Mouse (Mus musculus): ENCODE data around the gene Tmem200b. TPM values are rescaled to one million over a fixed set of nuclear protein-coding genes. Genes with fewer than 3 reads are reported as not detected.

The Tmem200b gene
- total and polyA plus RNA-seq, 3 experiments, result not detected

DNA sequence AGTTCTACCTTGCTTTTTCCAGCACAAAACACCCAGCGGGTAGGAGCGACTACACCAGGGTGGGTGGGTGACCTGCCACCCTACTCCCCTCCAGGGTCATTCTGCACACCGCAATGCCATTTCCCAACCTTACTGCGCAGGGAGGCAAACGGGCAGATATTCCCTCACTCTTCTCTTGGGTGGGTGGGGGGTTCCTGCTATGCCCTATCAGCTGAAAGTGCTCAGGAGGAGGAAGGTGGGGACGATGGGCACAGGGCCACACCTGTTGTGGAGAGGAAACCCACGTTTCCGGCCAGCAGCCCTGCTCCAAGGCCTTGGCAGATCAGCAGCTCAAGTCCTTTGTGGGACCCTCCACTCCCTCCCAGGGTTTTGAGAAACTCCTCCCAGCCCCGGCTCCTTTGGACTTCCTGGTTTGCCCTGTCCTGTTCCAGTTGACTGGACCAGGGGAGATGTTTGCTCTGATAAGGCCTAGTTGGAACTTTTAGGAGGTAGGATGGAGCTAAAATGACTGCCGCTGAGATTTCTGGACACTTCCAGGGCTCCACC lies 4.5 kb upstream of the Tmem200b start:
- no peak for DNase-seq (ENCODE audit: low read depth, low spot score)
- Histone ChIP-seq H3K4me1 (ENCODE audit: control insufficient read depth in 1 of 2, insufficient read depth in 2 of 2, low read length in 2 of 2) (no peaks in the 10 kb centered on the region), H3K79me2 (ENCODE audit: control insufficient read depth, insufficient read depth, low read length, poor library complexity) (no peaks in the 10 kb centered on the region), H3K27me3 (ENCODE audit: control insufficient read depth in 1 of 2, insufficient read depth in 2 of 2, low read length in 2 of 2) (no peaks in the 10 kb centered on the region), H3K36me3 (ENCODE audit: control insufficient read depth in 1 of 2, insufficient read depth in 2 of 2, low read length in 2 of 2) (no peaks in the 10 kb centered on the region), H3K27ac (ENCODE audit: control insufficient read depth, low read depth, low read length) (no peak overlapping the region), H3K9me3 (replicated peaks; ENCODE audit: insufficient read depth, low read length) (no peaks in the 10 kb centered on the region), H3K4me3 (ENCODE audit: control insufficient read depth in 1 of 2, insufficient read depth in 1 of 2, low read depth in 2 of 2, low read length in 2 of 2) (no peak overlapping the region), H3K9ac (ENCODE audit: control insufficient read depth, low read depth, low read length, poor library complexity, severe bottlenecking) (no peak overlapping the region)
- TF ChIP-seq ELF1 (IDR thresholded peaks at IDR 0.05; ENCODE audit: low read depth, low read length), result no peak
- TF ChIP-seq MYC (IDR thresholded peaks at IDR 0.05; ENCODE audit: low read depth, low read length), result no peak
- no peak for TF ChIP-seq KAT2A (conservative IDR thresholded peaks at IDR 0.05; ENCODE audit: low read depth, low read length)
- no peak for TF ChIP-seq MAFK (IDR thresholded peaks at IDR 0.05; ENCODE audit: borderline replicate concordance, low read depth, low read length)
- TF ChIP-seq EP300 (IDR thresholded peaks at IDR 0.05; ENCODE audit: low read depth in 1 of 2, low read length in 2 of 2), result no peak
- no peak for TF ChIP-seq SMC3 (IDR thresholded peaks at IDR 0.05; ENCODE audit: low read depth, low read length)
- TF ChIP-seq USF1 (IDR thresholded peaks at IDR 0.05; ENCODE audit: low read depth, low read length), result no peak
- TF ChIP-seq CTCF (IDR thresholded peaks at IDR 0.05 in 2 of 3, conservative IDR thresholded peaks at IDR 0.05 in 1 of 3; ENCODE audit: control insufficient read depth in 1 of 3, insufficient read depth in 1 of 3, low read depth in 2 of 3, low read length in 3 of 3, poor library complexity in 1 of 3, severe bottlenecking in 1 of 3), result no peak
- TF ChIP-seq NELFE (IDR thresholded peaks at IDR 0.05; ENCODE audit: low read depth, low read length), result no peak
- no peak for TF ChIP-seq ZC3H11A (IDR thresholded peaks at IDR 0.05; ENCODE audit: low read depth, low read length)
- TF ChIP-seq UBTF (IDR thresholded peaks at IDR 0.05; ENCODE audit: borderline replicate concordance, insufficient read depth, low read depth, low read length), result no peak
- TF ChIP-seq TAL1 (IDR thresholded peaks at IDR 0.05; ENCODE audit: low read length), result no peak
- no peak for TF ChIP-seq MXI1 (IDR thresholded peaks at IDR 0.05; ENCODE audit: low read depth, low read length)
- TF ChIP-seq MYB (IDR thresholded peaks at IDR 0.05; ENCODE audit: low read depth, low read length), result no peak

DNA sequence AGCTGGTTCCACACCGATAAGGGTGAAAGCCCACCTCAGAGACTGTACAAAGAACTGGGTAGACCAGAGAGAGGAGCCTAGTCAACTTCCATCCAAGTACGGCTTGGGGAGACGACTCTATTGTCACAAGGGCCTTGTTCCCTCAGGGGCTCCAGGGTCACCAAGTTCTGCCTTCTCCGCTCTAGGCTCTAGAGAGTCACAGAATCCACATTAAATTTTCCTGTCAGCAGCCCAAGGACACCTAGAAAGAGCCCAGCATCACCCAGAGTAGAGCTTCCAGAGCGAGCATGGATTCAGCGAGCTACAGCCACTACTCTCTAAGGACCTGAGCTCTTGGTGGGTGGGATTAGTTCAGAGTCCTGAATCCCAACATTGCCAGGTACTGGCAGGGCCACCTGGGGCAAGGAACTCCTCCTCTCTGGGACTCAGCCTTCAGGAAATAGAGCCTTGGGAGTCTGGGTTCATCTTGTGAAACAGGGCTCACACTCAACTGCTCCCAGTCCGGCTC lies 3.5 kb upstream of the Tmem200b start:
- no peaks in the 10 kb centered on the region for H3K79me2 ChIP-seq (ENCODE audit: control insufficient read depth, insufficient read depth, low read length, poor library complexity)
- no peak for DNase-seq (ENCODE audit: low read depth, low spot score)
- no peak for TF ChIP-seq UBTF (IDR thresholded peaks at IDR 0.05; ENCODE audit: borderline replicate concordance, insufficient read depth, low read depth, low read length)
- TF ChIP-seq HCFC1 (IDR thresholded peaks at IDR 0.05; ENCODE audit: low read depth, low read length), result no peak
- no peak for TF ChIP-seq NELFE (IDR thresholded peaks at IDR 0.05; ENCODE audit: low read depth, low read length)
- TF ChIP-seq ZC3H11A (IDR thresholded peaks at IDR 0.05; ENCODE audit: low read depth, low read length), result no peak
- no peak for TF ChIP-seq USF1 (IDR thresholded peaks at IDR 0.05; ENCODE audit: low read depth, low read length)
- no peak for TF ChIP-seq ETS1 (IDR thresholded peaks at IDR 0.05; ENCODE audit: low read depth, low read length)
- TF ChIP-seq MXI1 (IDR thresholded peaks at IDR 0.05; ENCODE audit: low read depth, low read length), result no peak
- TF ChIP-seq GABPA (IDR thresholded peaks at IDR 0.05; ENCODE audit: low read depth, low read length), result no peak
- TF ChIP-seq USF2 (IDR thresholded peaks at IDR 0.05; ENCODE audit: borderline replicate concordance in 1 of 2, insufficient read depth in 1 of 2, low read depth in 1 of 2, low read length in 2 of 2), result no peak
- no peak for TF ChIP-seq ZKSCAN1 (IDR thresholded peaks at IDR 0.05; ENCODE audit: low read depth, low read length)
- TF ChIP-seq MEF2A (IDR thresholded peaks at IDR 0.05; ENCODE audit: extremely low read depth, insufficient replicate concordance, low read depth, low read length, poor library complexity, severe bottlenecking), result no peak
- TF ChIP-seq NRF1 (IDR thresholded peaks at IDR 0.05; ENCODE audit: insufficient read depth, low read depth, low read length, poor library complexity, severe bottlenecking), result no peak
- no peak for TF ChIP-seq KAT2A (conservative IDR thresholded peaks at IDR 0.05; ENCODE audit: low read depth, low read length)
- no peak for TF ChIP-seq ELF1 (IDR thresholded peaks at IDR 0.05; ENCODE audit: low read depth, low read length)
- no peak for TF ChIP-seq CTCF (IDR thresholded peaks at IDR 0.05 in 2 of 3, conservative IDR thresholded peaks at IDR 0.05 in 1 of 3; ENCODE audit: control insufficient read depth in 1 of 3, insufficient read depth in 1 of 3, low read depth in 2 of 3, low read length in 3 of 3, poor library complexity in 1 of 3, severe bottlenecking in 1 of 3)

More for the DNA sequence above, 3.5 kb upstream of the Tmem200b start:
- no peaks in the 10 kb centered on the region for H3K27me3 ChIP-seq (ENCODE audit: control insufficient read depth in 1 of 2, insufficient read depth in 2 of 2, low read length in 2 of 2)
- no peaks in the 10 kb centered on the region; a peak in 1 of 4 replicates for H3K36me3 ChIP-seq (ENCODE audit: control insufficient read depth in 1 of 2, insufficient read depth in 2 of 2, low read length in 2 of 2)
- no peak overlapping the region for H3K9ac ChIP-seq (ENCODE audit: control insufficient read depth, low read depth, low read length, poor library complexity, severe bottlenecking)
- no peak overlapping the region for H3K27ac ChIP-seq (ENCODE audit: control insufficient read depth, low read depth, low read length)
- H3K4me1 ChIP-seq (ENCODE audit: control insufficient read depth in 1 of 2, insufficient read depth in 2 of 2, low read length in 2 of 2), result no peaks in the 10 kb centered on the region
- no peaks in the 10 kb centered on the region for H3K9me3 ChIP-seq (replicated peaks; ENCODE audit: insufficient read depth, low read length)
- H3K4me3 ChIP-seq (ENCODE audit: control insufficient read depth in 1 of 2, insufficient read depth in 1 of 2, low read depth in 2 of 2, low read length in 2 of 2), result no peak overlapping the region

Data from MEL (cell line).